Mouse (Mus musculus): ENCODE measurements at regions not wholly inside any gene's neighbourhood (a gene's known extent, or its start where the extent isn't known, plus 50 kb on each side); places are given as distances from the start of the nearest gene placed in this dataset.

- H3K4me3 ChIP-seq (ENCODE audit: low read depth, low read length): no peak overlapping the region
- no peaks in the 10 kb centered on the region for H3K36me3 ChIP-seq (ENCODE audit: control insufficient read depth, insufficient read depth, low read length)
- ATAC-seq (peak; percentile 42; the same call in 1 of the 2 replicates), DNase-seq (ENCODE audit: low spot score) (peak; percentile 69)
- H3K27me3 ChIP-seq (replicated peaks; ENCODE audit: control insufficient read depth, insufficient read depth, low read length): no peaks in the 10 kb centered on the region
- no peak overlapping the region for H3K27ac ChIP-seq (ENCODE audit: low read depth, low read length)
- no peak overlapping the region for H3K9ac ChIP-seq (ENCODE audit: low read length)
- no peaks in the 10 kb centered on the region for H3K9me3 ChIP-seq (replicated peaks; ENCODE audit: control insufficient read depth, low read length)
- 48% methylated on average over 12 of the region's 12 CpGs for WGBS
- no peaks in the 10 kb centered on the region for H3K4me1 ChIP-seq (ENCODE audit: control insufficient read depth, insufficient read depth, low read length)
- no peak overlapping the region for H3K4me2 ChIP-seq (ENCODE audit: low read length)
Observed at GRCm38 (mm10) chr10:45800070-45800851, 222.6 kb downstream of the Hace1 start.

DNA sequence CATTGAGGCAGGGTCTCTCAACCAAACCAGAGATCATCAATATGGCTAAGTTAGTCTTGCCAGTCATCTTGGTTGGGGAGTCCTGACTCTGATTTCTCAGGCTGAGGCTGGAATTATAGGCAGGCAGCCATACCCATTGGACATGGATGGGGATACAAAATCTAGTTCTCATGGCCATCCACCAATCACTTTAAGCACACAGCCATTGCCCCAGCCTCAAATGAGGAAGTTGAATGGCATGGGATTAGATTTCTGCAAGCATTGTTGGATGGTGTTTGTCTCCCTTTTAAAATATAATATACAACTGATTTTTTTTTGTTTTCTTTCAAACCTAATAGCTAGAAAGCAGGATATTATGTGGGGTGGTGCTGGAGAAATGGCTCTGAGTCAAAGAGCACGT is 223.8 kb downstream of the Hace1 start:
- Histone ChIP-seq H3K4me1 (ENCODE audit: control insufficient read depth, insufficient read depth, low read length) (no peaks in the 10 kb centered on the region), H3K9me3 (replicated peaks; ENCODE audit: control insufficient read depth, low read length) (no peaks in the 10 kb centered on the region), H3K4me2 (ENCODE audit: low read length) (no peak overlapping the region), H3K27me3 (replicated peaks; ENCODE audit: control insufficient read depth, insufficient read depth, low read length) (no peaks in the 10 kb centered on the region), H3K27ac (ENCODE audit: low read depth, low read length) (no peak overlapping the region), H3K36me3 (ENCODE audit: control insufficient read depth, insufficient read depth, low read length) (no peaks in the 10 kb centered on the region), H3K9ac (ENCODE audit: low read length) (no peak overlapping the region), H3K4me3 (ENCODE audit: low read depth, low read length) (no peak overlapping the region)
- DNase-seq (ENCODE audit: low spot score) (no peak), ATAC-seq (no peak)
- WGBS: 48% methylated on average over 1 of the region's 1 CpGs

DNA sequence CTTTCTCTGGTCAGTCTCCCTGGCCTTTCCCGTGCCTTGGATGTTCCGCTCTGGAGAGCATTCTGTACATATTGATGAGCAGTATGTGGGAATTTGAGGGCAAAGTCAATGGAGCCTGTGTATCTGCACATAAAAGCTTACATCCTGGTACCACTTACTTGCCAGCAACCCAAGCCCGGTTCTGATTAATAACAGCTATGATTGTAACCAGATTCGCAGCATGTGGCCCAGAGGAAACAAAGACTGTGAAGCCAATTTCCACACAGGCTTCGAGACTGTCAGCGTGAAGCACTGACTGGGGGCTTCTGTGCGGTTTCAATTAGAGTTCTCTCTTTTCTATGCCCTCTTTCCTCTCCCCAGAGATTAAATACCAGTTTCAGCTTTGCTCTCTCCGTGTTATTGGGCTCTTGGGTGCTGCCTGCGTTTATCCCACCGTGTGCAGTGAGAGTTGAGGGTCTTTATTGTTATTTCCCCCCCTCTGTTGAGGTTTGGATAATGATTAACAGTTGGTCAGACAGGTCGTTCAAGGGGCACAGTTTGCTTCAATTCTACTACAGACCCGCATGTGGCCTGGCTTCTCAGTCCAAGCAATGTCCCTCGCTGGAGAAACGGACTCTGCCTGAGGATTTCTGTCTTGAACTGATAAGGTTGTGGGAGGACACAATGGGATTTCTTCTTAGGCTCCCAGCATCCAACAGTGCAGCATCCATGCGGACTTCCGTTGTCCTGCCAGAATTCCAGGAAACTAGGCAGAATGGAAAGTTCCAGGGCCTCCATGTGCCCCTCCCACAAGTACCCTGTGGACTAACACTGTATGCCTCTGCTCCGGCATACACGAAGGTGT is 229.6 kb downstream of the Hace1 start:
- H3K9ac ChIP-seq (ENCODE audit: low read length): no peak overlapping the region
- 0 out of 2 replicates have a peak, but pooled peaks have one; percentile 42 for ATAC-seq
- peak; percentile 20 for DNase-seq (ENCODE audit: low spot score)
- H3K27me3 ChIP-seq (replicated peaks; ENCODE audit: control insufficient read depth, insufficient read depth, low read length): no peaks in the 10 kb centered on the region
- no peaks in the 10 kb centered on the region for H3K36me3 ChIP-seq (ENCODE audit: control insufficient read depth, insufficient read depth, low read length)
- no peaks in the 10 kb centered on the region for H3K9me3 ChIP-seq (replicated peaks; ENCODE audit: control insufficient read depth, low read length)
- no peak overlapping the region for H3K27ac ChIP-seq (ENCODE audit: low read depth, low read length)
- no peaks in the 10 kb centered on the region for H3K4me1 ChIP-seq (ENCODE audit: control insufficient read depth, insufficient read depth, low read length)
- H3K4me3 ChIP-seq (ENCODE audit: low read depth, low read length): no peak overlapping the region
- no peak overlapping the region for H3K4me2 ChIP-seq (ENCODE audit: low read length)
- WGBS: 51% methylated on average over 18 of the region's 18 CpGs

DNA sequence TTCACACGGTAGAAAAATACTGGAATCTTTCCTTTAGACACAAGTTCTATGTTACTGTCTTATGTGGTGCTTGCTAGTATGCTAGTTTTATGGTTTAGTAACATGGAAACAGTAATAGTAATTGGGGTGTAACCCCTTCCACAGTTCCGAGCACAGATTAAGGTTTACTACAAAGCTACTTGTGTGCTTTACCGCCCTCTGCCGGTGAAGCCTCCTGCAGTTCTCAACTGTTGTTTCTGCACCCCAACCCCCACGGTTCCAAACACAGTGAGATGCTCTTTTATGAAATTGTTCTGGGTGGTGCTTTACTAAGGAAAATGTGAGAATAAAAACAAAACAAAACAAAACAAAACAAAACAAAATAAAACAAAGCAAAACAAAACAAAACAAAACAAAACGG is 234.3 kb downstream of the Hace1 start:
- no peaks in the 10 kb centered on the region for H3K27me3 ChIP-seq (replicated peaks; ENCODE audit: control insufficient read depth, insufficient read depth, low read length)
- no peaks in the 10 kb centered on the region for H3K9me3 ChIP-seq (replicated peaks; ENCODE audit: control insufficient read depth, low read length)
- H3K27ac ChIP-seq (ENCODE audit: low read depth, low read length): no peak overlapping the region
- peak; percentile 31 for DNase-seq (ENCODE audit: low spot score)
- no peaks in the 10 kb centered on the region for H3K4me1 ChIP-seq (ENCODE audit: control insufficient read depth, insufficient read depth, low read length)
- H3K9ac ChIP-seq (ENCODE audit: low read length): no peak overlapping the region
- no peak for ATAC-seq
- H3K36me3 ChIP-seq (ENCODE audit: control insufficient read depth, insufficient read depth, low read length): no peaks in the 10 kb centered on the region
- no peak overlapping the region for H3K4me2 ChIP-seq (ENCODE audit: low read length)
- 59% methylated on average over 6 of the region's 6 CpGs for WGBS
- H3K4me3 ChIP-seq (ENCODE audit: low read depth, low read length): no peak overlapping the region

DNA sequence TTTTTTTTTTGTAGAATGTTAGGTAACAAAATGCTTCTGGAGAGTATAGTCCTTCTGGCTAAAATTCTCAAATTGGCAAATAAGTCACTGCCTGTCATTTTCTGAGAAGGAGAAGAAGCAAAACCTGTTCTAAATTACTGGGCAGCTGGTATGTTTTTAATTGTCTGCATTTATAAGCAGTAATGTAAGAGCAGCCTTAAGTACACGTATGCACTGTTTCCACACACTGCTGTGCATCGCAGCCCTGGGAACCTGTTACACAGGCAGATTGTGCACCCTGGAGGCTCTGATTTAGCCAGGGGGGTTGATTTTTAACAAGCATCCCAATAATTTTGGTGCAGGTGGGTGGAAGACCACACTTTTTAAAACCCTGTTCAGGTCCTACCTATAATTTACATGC is 236.2 kb downstream of the Hace1 start:
- Histone ChIP-seq H3K36me3 (ENCODE audit: control insufficient read depth, insufficient read depth, low read length) (no peaks in the 10 kb centered on the region), H3K4me2 (ENCODE audit: low read length) (no peak overlapping the region), H3K4me3 (ENCODE audit: low read depth, low read length) (no peak overlapping the region), H3K9ac (ENCODE audit: low read length) (no peak overlapping the region), H3K27me3 (replicated peaks; ENCODE audit: control insufficient read depth, insufficient read depth, low read length) (no peaks in the 10 kb centered on the region), H3K27ac (ENCODE audit: low read depth, low read length) (no peak overlapping the region), H3K4me1 (ENCODE audit: control insufficient read depth, insufficient read depth, low read length) (no peaks in the 10 kb centered on the region), H3K9me3 (replicated peaks; ENCODE audit: control insufficient read depth, low read length) (no peaks in the 10 kb centered on the region)
- ATAC-seq (peak; percentile 62; the same call in 1 of the 2 replicates), DNase-seq (ENCODE audit: low spot score) (peak; percentile 22)
- WGBS: 59% methylated on average over 2 of the region's 2 CpGs

- H3K27me3 ChIP-seq (replicated peaks; ENCODE audit: control insufficient read depth, insufficient read depth, low read length): no peaks in the 10 kb centered on the region
- DNase-seq (ENCODE audit: low spot score) (no peak), ATAC-seq (no peak)
- WGBS: 89% methylated on average over 4 of the region's 4 CpGs
- H3K36me3 ChIP-seq (ENCODE audit: control insufficient read depth, insufficient read depth, low read length): no peaks in the 10 kb centered on the region
- no peak overlapping the region for H3K27ac ChIP-seq (ENCODE audit: low read depth, low read length)
- H3K4me2 ChIP-seq (ENCODE audit: low read length): no peak overlapping the region
- H3K4me3 ChIP-seq (ENCODE audit: low read depth, low read length): no peak overlapping the region
- H3K4me1 ChIP-seq (ENCODE audit: control insufficient read depth, insufficient read depth, low read length): no peaks in the 10 kb centered on the region
- H3K9me3 ChIP-seq (replicated peaks; ENCODE audit: control insufficient read depth, low read length): no peaks in the 10 kb centered on the region
- no peak overlapping the region for H3K9ac ChIP-seq (ENCODE audit: low read length)
Observed at GRCm38 (mm10) chr10:45816679-45817078, 239.1 kb downstream of the Hace1 start.

DNA sequence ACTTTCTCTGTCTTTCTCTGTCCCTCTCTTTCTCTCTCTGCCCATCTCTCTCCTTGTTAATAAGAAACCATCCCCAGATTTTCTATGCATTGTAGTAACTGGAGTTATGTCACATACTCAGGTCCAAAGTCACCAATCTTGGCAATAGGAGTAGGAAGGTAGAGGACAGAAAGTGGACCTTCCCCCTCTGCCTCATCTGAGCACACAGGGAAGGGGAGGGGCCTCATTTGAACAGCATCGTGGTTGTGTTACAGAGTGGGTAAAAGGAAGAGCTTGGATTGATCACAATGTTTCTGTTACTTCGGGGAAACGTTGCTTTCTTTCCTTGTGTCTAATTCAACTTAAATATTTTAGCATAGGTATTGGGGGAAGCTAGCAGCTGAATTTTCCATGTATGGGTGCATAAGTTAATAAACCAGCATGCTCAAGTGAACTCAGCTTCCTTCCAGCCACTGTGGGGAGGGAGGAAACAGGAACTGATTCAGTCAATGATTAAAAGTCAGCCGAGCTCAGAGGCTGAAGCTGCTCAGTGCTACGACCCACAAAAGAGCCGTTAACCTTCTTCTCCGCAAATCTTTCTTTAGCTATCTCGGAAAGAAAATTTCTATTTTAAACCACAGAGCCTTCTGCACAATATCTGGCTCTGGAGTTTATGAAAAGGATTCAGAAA is 243.5 kb downstream of the Hace1 start:
- H3K4me3 ChIP-seq (ENCODE audit: low read depth, low read length): no peak overlapping the region
- WGBS: 79% methylated on average over 8 of the region's 8 CpGs
- no peak overlapping the region for H3K4me2 ChIP-seq (ENCODE audit: low read length)
- H3K4me1 ChIP-seq (ENCODE audit: control insufficient read depth, insufficient read depth, low read length): no peaks in the 10 kb centered on the region
- no peak overlapping the region for H3K27ac ChIP-seq (ENCODE audit: low read depth, low read length)
- H3K9me3 ChIP-seq (replicated peaks; ENCODE audit: control insufficient read depth, low read length): no peaks in the 10 kb centered on the region
- H3K9ac ChIP-seq (ENCODE audit: low read length): no peak overlapping the region
- ATAC-seq (no peak), DNase-seq (ENCODE audit: low spot score) (no peak)
- H3K27me3 ChIP-seq (replicated peaks; ENCODE audit: control insufficient read depth, insufficient read depth, low read length): no peaks in the 10 kb centered on the region
- H3K36me3 ChIP-seq (ENCODE audit: control insufficient read depth, insufficient read depth, low read length): no peaks in the 10 kb centered on the region

DNA sequence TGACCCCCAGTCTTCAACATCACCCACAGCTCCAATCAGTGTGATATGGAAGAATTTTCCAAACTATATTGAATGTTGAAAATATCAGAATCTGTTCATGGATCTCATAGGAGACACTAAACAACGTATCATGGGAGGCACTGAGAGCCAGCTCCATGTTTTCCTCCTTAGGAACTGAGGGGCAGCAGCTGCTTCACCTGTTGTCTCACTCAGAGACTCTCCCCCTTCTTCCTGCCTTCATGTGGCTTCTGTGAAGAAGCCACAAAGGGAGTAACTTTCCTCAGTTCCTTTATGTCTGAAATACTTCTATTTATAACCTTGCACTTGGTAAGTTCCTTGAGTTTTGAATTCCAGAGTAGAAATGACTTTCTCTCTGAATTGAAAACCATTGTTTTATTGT is 244.6 kb downstream of the Hace1 start:
- Histone ChIP-seq H3K27ac (ENCODE audit: low read depth, low read length) (no peak overlapping the region), H3K4me1 (ENCODE audit: control insufficient read depth, insufficient read depth, low read length) (no peaks in the 10 kb centered on the region), H3K9ac (ENCODE audit: low read length) (no peak overlapping the region), H3K27me3 (replicated peaks; ENCODE audit: control insufficient read depth, insufficient read depth, low read length) (no peaks in the 10 kb centered on the region), H3K9me3 (replicated peaks; ENCODE audit: control insufficient read depth, low read length) (no peaks in the 10 kb centered on the region), H3K4me2 (ENCODE audit: low read length) (no peak overlapping the region), H3K36me3 (ENCODE audit: control insufficient read depth, insufficient read depth, low read length) (no peaks in the 10 kb centered on the region), H3K4me3 (ENCODE audit: low read depth, low read length) (no peak overlapping the region)
- no peak for DNase-seq (ENCODE audit: low spot score)
- no peak for ATAC-seq
- WGBS: 86% methylated on average over 1 of the region's 1 CpGs
